Mouse (Mus musculus): Measurements from ENCODE around the gene Cul7.

DNA sequence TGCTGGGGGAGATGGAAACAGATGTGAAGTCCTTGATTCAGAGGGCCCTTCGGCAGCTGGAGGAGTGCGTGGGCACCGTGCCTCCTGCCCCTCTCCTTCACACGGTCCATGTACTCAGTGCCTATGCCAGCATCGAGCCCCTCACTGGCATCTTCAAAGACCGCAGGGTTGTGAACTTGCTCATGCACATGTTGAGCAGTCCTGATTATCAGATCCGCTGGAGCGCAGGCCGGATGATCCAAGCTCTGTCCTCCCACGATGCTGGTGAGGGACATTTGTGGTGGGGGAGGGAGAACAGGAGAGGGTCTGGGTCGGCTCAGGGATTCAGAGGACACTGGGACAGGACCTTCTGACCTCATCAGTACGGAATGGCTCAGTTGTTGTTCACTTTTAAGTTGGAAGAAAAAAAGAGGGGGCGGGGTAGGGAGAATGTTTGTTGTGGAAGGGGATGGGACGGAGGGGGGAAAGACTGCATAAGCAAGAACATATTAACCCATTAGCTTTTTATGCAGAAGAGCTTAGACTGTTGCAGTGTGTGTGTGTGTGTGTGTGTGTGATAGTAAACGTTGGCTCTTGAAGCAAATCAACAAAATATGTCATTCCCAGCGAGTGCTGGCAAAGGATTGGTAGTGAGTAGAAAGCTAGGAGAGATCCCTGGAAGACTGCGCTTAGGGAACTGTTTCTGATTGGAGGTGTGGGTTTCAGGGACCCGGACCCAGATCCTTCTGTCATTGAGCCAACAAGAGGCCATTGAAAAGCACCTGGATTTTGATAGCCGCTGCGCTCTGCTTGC lies 1.8 kb downstream of the Cul7 start:
- no peak for TF ChIP-seq POLR2AphosphoS2 (IDR thresholded peaks at IDR 0.05; ENCODE audit: insufficient read length, low read depth)
- no peak for TF ChIP-seq E2F4 (IDR thresholded peaks at IDR 0.05; ENCODE audit: insufficient read depth)
- TF ChIP-seq POLR2A (IDR thresholded peaks at IDR 0.05; ENCODE audit: insufficient read length, low read depth) = no peak
- TF ChIP-seq TCF12 (IDR thresholded peaks at IDR 0.05; ENCODE audit: insufficient read depth, poor library complexity, severe bottlenecking) = no peak
- no peak for TF ChIP-seq CEBPB (IDR thresholded peaks at IDR 0.05; ENCODE audit: insufficient read depth, poor library complexity, severe bottlenecking)
- no peak for TF ChIP-seq MAX (IDR thresholded peaks at IDR 0.05; ENCODE audit: low read depth)
- no peak for TF ChIP-seq USF1 (IDR thresholded peaks at IDR 0.05; ENCODE audit: low read depth)
- TF ChIP-seq MYOG (IDR thresholded peaks at IDR 0.05; ENCODE audit: control insufficient read depth in 1 of 3, insufficient read depth in 1 of 3, insufficient read length in 2 of 3, low read depth in 2 of 3) = no peak
